Mouse (Mus musculus) forebrain, postnatal 0 days (tissue): ENCODE results near the gene Krtap5-5. TPM values are rescaled to one million over a fixed set of nuclear protein-coding genes. Genes with fewer than 3 reads are reported as not detected.
"Not testable (repeated sequence)": the region's sequence is repeated elsewhere in the genome, so short reads cannot be mapped to it uniquely, and the experiment has no call there.

Experiments
- ATAC-seq: fragments of 200-750 bp; cut with Nextera tagmentation; 2 replicates; pipeline ENCODE4 v1.8.0; 2017; ENCODE audit warnings: mild to moderate bottlenecking, moderate library complexity
- DNase-seq: peaks from one replicate; pipeline ENCODE4 v3.0.0-alpha.2; 2015
- H3K27ac ChIP-seq: fragments of 300-500 bp; sonication (generic); 2 replicates; pipeline ENCODE4 v1.5.1; 2014; ENCODE audit warnings: low read depth, mild to moderate bottlenecking, antibody characterized with exemption, low read length, moderate library complexity, mixed read lengths
- H3K27me3 ChIP-seq: fragments of 300-500 bp; sonication (generic); 2 replicates; pipeline ENCODE4 v1.6.1; 2014; ENCODE audit warnings: mild to moderate bottlenecking, low read length, mixed read lengths; ENCODE audit not compliant: insufficient read depth
- H3K36me3 ChIP-seq: fragments of 300-500 bp; sonication (generic); 2 replicates; pipeline ENCODE4 v1.6.1; 2014; ENCODE audit warnings: mild to moderate bottlenecking, moderate library complexity; ENCODE audit not compliant: insufficient read depth
- H3K4me1 ChIP-seq: fragments of 300-500 bp; sonication (generic); 2 replicates; pipeline ENCODE4 v1.6.1; 2014; ENCODE audit warnings: antibody characterized with exemption; ENCODE audit not compliant: insufficient read depth
- H3K4me2 ChIP-seq: fragments of 300-500 bp; sonication (generic); 2 replicates; pipeline ENCODE4 v1.6.1; 2014; ENCODE audit warnings: low read depth, mild to moderate bottlenecking, moderate library complexity
- H3K4me3 ChIP-seq: fragments of 300-500 bp; sonication (generic); 2 replicates; pipeline ENCODE4 v1.5.1; 2014; ENCODE audit warnings: low read depth, low read length, mixed read lengths
- H3K9ac ChIP-seq: fragments of 300-500 bp; sonication (generic); 2 replicates; pipeline ENCODE4 v1.6.1; 2014; ENCODE audit warnings: mild to moderate bottlenecking
- H3K9me3 ChIP-seq: fragments of 300-500 bp; sonication (generic); 2 replicates; pipeline ENCODE4 v1.6.1; 2016; ENCODE audit warnings: low read length
- CTCF ChIP-seq: sonication (generic); IDR thresholded peaks from 2 replicates; pipeline ENCODE4 v1.5.1; 2016; ENCODE audit warnings: antibody characterized with exemption, control low read depth, low read depth
- WGBS: fragments of 180-500 bp; shearing (Covaris S2); extraction: QIAGEN DNeasy Blood & Tissue Kit; methylation state at CpG from one replicate; pipeline ENCODE4 v1.1.7; 2014; 5-methylcytosine and 5-hydroxymethylcytosine counted together
- polyA plus RNA-seq: library from polyadenylated mRNA; unstranded; fragments of >200 nt; fragmentation: Nextera tagmentation; extraction: Ambion mirVana; gene quantifications from 2 replicates; pipeline ENCODE4 v1.2.1, GENCODE M21; 2015
- total RNA-seq: library from RNA; depleted of rRNA; stranded (reverse); fragments of >200 nt; gene quantifications from 2 replicates; pipeline ENCODE4 v1.2.3, GENCODE M21; 2014; rRNA removed

Gene Krtap5-5
- total RNA-seq (not detected in 2 replicates), polyA plus RNA-seq (not detected in 2 replicates)

GRCm38 (mm10) chr7:142229871-142230270 lies at the start of gene Krtap5-5:
Gene Krtap5-5, minus strand, starts transcription at chr7:142229971.
- not testable (repeated sequence) for H3K36me3 ChIP-seq, H3K27ac ChIP-seq, DNase-seq, H3K27me3 ChIP-seq, H3K4me1 ChIP-seq, ATAC-seq, H3K4me2 ChIP-seq, H3K9ac ChIP-seq, H3K4me3 ChIP-seq, H3K9me3 ChIP-seq
- 43% methylated on average over 3 of the region's 3 CpGs for WGBS

- WGBS, result 71% methylated on average over 1 of the region's 1 CpGs
- not testable (repeated sequence) for DNase-seq, H3K4me3 ChIP-seq, H3K36me3 ChIP-seq, H3K4me1 ChIP-seq, H3K9me3 ChIP-seq, H3K4me2 ChIP-seq, H3K27me3 ChIP-seq, ATAC-seq, H3K27ac ChIP-seq, H3K9ac ChIP-seq
- 0 out of 2 replicates have a peak, but pooled peaks have one; percentile 24 for TF ChIP-seq CTCF
Observed at GRCm38 (mm10) chr7:142279291-142279690, 49.5 kb upstream of the Krtap5-5 start.

- not testable (repeated sequence) for H3K27me3 ChIP-seq, H3K9ac ChIP-seq, H3K27ac ChIP-seq, H3K4me1 ChIP-seq, H3K36me3 ChIP-seq, H3K4me3 ChIP-seq, H3K9me3 ChIP-seq, H3K4me2 ChIP-seq
- peak; percentile 74 for DNase-seq
- peak; percentile 67 for ATAC-seq
- TF ChIP-seq CTCF, result peak; percentile 74
- WGBS, result 1% methylated on average over 3 of the region's 3 CpGs
Observed at GRCm38 (mm10) chr7:142278183-142278582, 48.4 kb upstream of the Krtap5-5 start.

- not testable (repeated sequence) for H3K9me3 ChIP-seq, H3K36me3 ChIP-seq, H3K27ac ChIP-seq, H3K9ac ChIP-seq, H3K27me3 ChIP-seq, ATAC-seq, DNase-seq, H3K4me1 ChIP-seq, H3K4me3 ChIP-seq, H3K4me2 ChIP-seq
Observed at GRCm38 (mm10) chr7:142274263-142274662, 44.5 kb upstream of the Krtap5-5 start, which contains the start of gene Gm4559. Gene Gm4559, minus strand, starts transcription at chr7:142274363.

GRCm38 (mm10) chr7:142258254-142258653 lies 28.5 kb upstream of the Krtap5-5 start, which contains the start of gene Gm2431:
Gene Gm2431, minus strand, starts transcription at chr7:142258354.
- 60% methylated on average over 1 of the region's 1 CpGs for WGBS
- not testable (repeated sequence) for H3K4me2 ChIP-seq, ATAC-seq, H3K9ac ChIP-seq, H3K27me3 ChIP-seq, H3K36me3 ChIP-seq, DNase-seq, H3K4me1 ChIP-seq, H3K27ac ChIP-seq, H3K4me3 ChIP-seq, H3K9me3 ChIP-seq

GRCm38 (mm10) chr7:142255517-142255916 lies 25.7 kb upstream of the Krtap5-5 start:
- no peaks in the 10 kb centered on the region for H3K27me3 ChIP-seq
- no peak overlapping the region for H3K4me2 ChIP-seq
- H3K4me1 ChIP-seq, result no peaks in the 10 kb centered on the region
- no peak overlapping the region for H3K27ac ChIP-seq
- H3K9me3 ChIP-seq, result no peaks in the 10 kb centered on the region
- H3K36me3 ChIP-seq, result no peaks in the 10 kb centered on the region
- 0% methylated on average over 2 of the region's 2 CpGs for WGBS
- no peak overlapping the region for H3K4me3 ChIP-seq
- H3K9ac ChIP-seq, result no peak overlapping the region
- DNase-seq (peak; percentile 48), ATAC-seq (peak; percentile 69)
- TF ChIP-seq CTCF, result peak; percentile 78

- peak; percentile 50 for DNase-seq
- Histone ChIP-seq H3K4me3 (no peak overlapping the region), H3K27ac (no peak overlapping the region), H3K27me3 (no peaks in the 10 kb centered on the region), H3K4me1 (no peaks in the 10 kb centered on the region), H3K9me3 (no peaks in the 10 kb centered on the region), H3K36me3 (no peaks in the 10 kb centered on the region), H3K9ac (no peak overlapping the region), H3K4me2 (no peak overlapping the region)
- peak; percentile 71 for TF ChIP-seq CTCF
- WGBS, result 0% methylated on average over 1 of the region's 1 CpGs
- ATAC-seq, result no peak
Observed at GRCm38 (mm10) chr7:142249824-142250223, 20.1 kb upstream of the Krtap5-5 start.

- no peaks in the 10 kb centered on the region for H3K9me3 ChIP-seq
- H3K27ac ChIP-seq, result no peak within 1 kb of the TSS
- no peaks in the 10 kb centered on the region for H3K36me3 ChIP-seq
- H3K9ac ChIP-seq, result no peak within 1 kb of the TSS
- no peak within 1 kb of the TSS for H3K4me3 ChIP-seq
- H3K4me2 ChIP-seq, result no peak within 1 kb of the TSS
- no peaks in the 10 kb centered on the region for H3K4me1 ChIP-seq
- no peak for ATAC-seq
- H3K27me3 ChIP-seq, result no peaks in the 10 kb centered on the region
- WGBS, result 55% methylated on average over 2 of the region's 2 CpGs
- no peak for DNase-seq
- TF ChIP-seq CTCF, result no peak
Observed at GRCm38 (mm10) chr7:142240978-142241377, 11.2 kb upstream of the Krtap5-5 start, which contains the start of gene Gm40460. Gene Gm40460, minus strand, starts transcription at chr7:142241078.
